Mouse (Mus musculus) brain, embryonic 14.5 days (tissue): Measurements from ENCODE around the gene Gm45021.

ENCODE experiments used
- CTCF ChIP-seq: fragments of 200-500 bp; IDR thresholded peaks from 2 replicates; pipeline ENCODE4 v1.5.1; 2012; ENCODE audit warnings: inconsistent platforms, mild to moderate bottlenecking, moderate library complexity, borderline replicate concordance; ENCODE audit not compliant: insufficient read depth, insufficient read length; ENCODE audit errors: extremely low read depth
- POLR2A ChIP-seq: fragments of 200-500 bp; IDR thresholded peaks from 2 replicates; pipeline ENCODE4 v1.6.1; 2012; ENCODE audit warnings: mild to moderate bottlenecking, inconsistent platforms, borderline replicate concordance; ENCODE audit not compliant: poor library complexity, insufficient read depth, insufficient read length, severe bottlenecking; ENCODE audit errors: extremely low read depth

DNA sequence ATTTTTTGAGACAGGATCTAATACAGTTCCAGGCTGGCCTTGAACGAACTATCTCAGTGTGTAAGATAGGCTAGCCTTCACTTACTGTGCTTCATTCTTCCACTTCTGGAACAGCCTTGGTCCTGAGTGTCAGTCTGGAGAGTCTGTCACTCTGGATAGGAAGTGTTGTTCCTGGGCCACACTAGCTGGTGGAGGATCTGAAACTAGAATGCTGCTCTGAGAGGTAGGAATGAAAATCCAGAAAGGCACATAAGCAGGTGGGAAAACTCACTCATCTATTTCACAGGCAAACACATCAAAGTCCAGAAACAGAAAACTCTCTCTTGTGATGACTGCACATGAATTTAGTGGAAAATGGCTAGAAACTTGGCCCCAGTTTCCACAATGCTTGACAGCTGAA, 11.2 kb downstream of the Gm45021 start:
- TF ChIP-seq POLR2A = no peak
- no peak for TF ChIP-seq CTCF
